In the genomic region with DNA sequence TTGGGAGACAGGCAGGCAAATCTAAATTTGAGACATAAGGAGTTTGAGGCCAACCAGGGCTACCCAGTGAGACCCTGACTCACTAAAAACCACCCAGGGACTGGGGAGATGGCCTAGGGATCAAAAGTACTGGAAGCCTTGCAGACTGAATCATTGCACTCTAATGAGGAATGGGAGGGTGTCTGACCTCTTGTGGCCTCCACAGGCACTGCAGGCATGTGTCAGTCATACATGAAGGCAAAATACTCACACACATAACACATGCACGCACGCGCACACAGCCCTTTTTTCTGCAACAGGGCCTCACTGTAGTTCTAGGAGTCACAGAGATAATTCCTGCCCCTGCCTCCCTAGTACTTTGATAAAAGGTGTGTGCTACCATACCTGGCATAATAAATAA, we compare ENCODE assay signal across 9 mouse cellular contexts. TPM values are rescaled to one million over a fixed set of nuclear protein-coding genes. Genes with fewer than 3 reads are reported as not detected.
A peak's percentile ranks its signal among the peaks of the same experiment; 100 is the strongest.
DNase-seq lines count a peak whose midpoint lies in the region; ATAC-seq and TF ChIP-seq lines count a peak whose summit lies in the region.
"Had no signal": no experiment of that assay in that cellular context is flagged by ENCODE, and none has a peak within 500 bp of the region (broad histone marks: within the 10 kb centered on the region; RNA-seq: fewer than 3 reads in every experiment).

No protein-coding gene starts in this region.

- 0 out of 2 replicates have a peak, but pooled peaks cover 3% of the 10 kb centered on the region for H3K27me3 ChIP-seq in liver, postnatal 0 days (ENCODE audit: insufficient read depth, low read length)
- H3K27me3 ChIP-seq in splenic B cell, adult 2 months (ENCODE audit: control insufficient read depth, insufficient read depth, low read length, poor library complexity, severe bottlenecking) = no peaks in the 10 kb centered on the region

- WGBS in liver, postnatal 0 days (ENCODE audit: insufficient replicate concordance) = 81% methylated on average over 3 of the region's 3 CpGs

- no peak for TF ChIP-seq EP300 in liver, postnatal 0 days (IDR thresholded peaks at IDR 0.05; ENCODE audit: low read depth)

- peaks cover 3% of the 10 kb centered on the region; the same call in 1 of the 2 replicates for H3K4me1 ChIP-seq in liver, postnatal 0 days (ENCODE audit: insufficient read depth)

- no peaks in the 10 kb centered on the region for H3K9me3 ChIP-seq in liver, postnatal 0 days (ENCODE audit: low read length)

- H3K4me2 ChIP-seq in liver, postnatal 0 days (ENCODE audit: low read depth, low read length) = no peak overlapping the region

- no peak overlapping the region for H3K9ac ChIP-seq in liver, postnatal 0 days (replicated peaks)

- no peak overlapping the region for H3K4me3 ChIP-seq in liver, postnatal 0 days (ENCODE audit: low read depth, low read length)

- peak; percentile 87 for DNase-seq in heart, adult 11 months
- DNase-seq in heart, adult 9 months (ENCODE audit: low spot score in 2 of 2) = no peak
- peak; percentile 59 to 64 for DNase-seq in right cerebral cortex, postnatal 10 days (ENCODE audit: low spot score in 2 of 2)
- no peak for DNase-seq in right cerebral cortex, adult 18-20 months
- peak; percentile 50 for DNase-seq in c-Kit-positive CD71-positive TER-119-negative erythroid progenitor cells, embryonic 14.5 days (ENCODE audit: low read depth)
- peak; percentile 62 for DNase-seq in liver, postnatal 0 days
- DNase-seq in splenic B cell, adult 2 months (ENCODE audit: low read depth, low spot score) = peak; percentile 67
- DNase-seq in ovary, adult 18-20 months (ENCODE audit: low spot score) = no peak

- peaks cover 7% of the 10 kb centered on the region for H3K36me3 ChIP-seq in liver, postnatal 0 days (replicated peaks; ENCODE audit: insufficient read depth, low read length)
- peaks cover 2% of the 10 kb centered on the region; the same call in 1 of the 2 replicates for H3K36me3 ChIP-seq in splenic B cell, adult 2 months (ENCODE audit: control insufficient read depth, insufficient read depth, low read length, poor library complexity, severe bottlenecking)

- H3K27ac ChIP-seq in liver, postnatal 0 days (ENCODE audit: low read depth) = no peak overlapping the region

- peak; percentile 80 for TF ChIP-seq CTCF in liver, postnatal 0 days (IDR thresholded peaks at IDR 0.05; ENCODE audit: low read depth)

- ATAC-seq in liver, postnatal 0 days = peak; percentile 32; the same call in 1 of the 2 replicates

RNA-seq across cellular contexts. Expression of a gene that starts 24.7 kb away (rescaled TPM):
- polyA plus RNA-seq in liver, postnatal 0 days (2015; fragmentation: Nextera tagmentation; extraction: Ambion mirVana) = not detected in 2 replicates
- polyA plus RNA-seq: neural tube, embryonic 14.5 days had no signal

RNA-seq across cellular contexts. Expression of a gene that starts 26.7 kb away (rescaled TPM):
- 0.24 and 0.72 TPM in 2 replicates for polyA plus RNA-seq in liver, postnatal 0 days (2015; fragmentation: Nextera tagmentation; extraction: Ambion mirVana)

RNA-seq across cellular contexts. Expression of a gene that starts 26.8 kb away (rescaled TPM):
- polyA plus RNA-seq in liver, postnatal 0 days (2015; fragmentation: Nextera tagmentation; extraction: Ambion mirVana) = 3.1 and 4.2 TPM in 2 replicates

RNA-seq across cellular contexts. Expression of a gene that starts 32.7 kb away (rescaled TPM):
- 3.1 and 3.7 TPM in 2 replicates for polyA plus RNA-seq in liver, postnatal 0 days (2015; fragmentation: Nextera tagmentation; extraction: Ambion mirVana)

RNA-seq across cellular contexts. Expression of a gene that starts 33.3 kb away (rescaled TPM):
- polyA plus RNA-seq in liver, postnatal 0 days (2015; fragmentation: Nextera tagmentation; extraction: Ambion mirVana) = 162 and 169 TPM in 2 replicates

Comparison
In these comparisons a context has a peak if more than half of its experiments do, and no peak if none do; other contexts are left out.
1. DNase-seq: peak in heart, adult 11 months (single experiment), right cerebral cortex, postnatal 10 days (2 of 2), c-Kit-positive CD71-positive TER-119-negative erythroid progenitor cells, embryonic 14.5 days (single experiment), liver, postnatal 0 days (single experiment) and splenic B cell, adult 2 months (single experiment); none in heart, adult 9 months (0 of 2), right cerebral cortex, adult 18-20 months (single experiment) and ovary, adult 18-20 months (single experiment).